Mouse (Mus musculus) liver, embryonic 14.5 days (tissue): ENCODE measurements around the gene Rasl11a.

Source experiments
- CTCF ChIP-seq: IDR thresholded peaks from 2 replicates; pipeline ENCODE4 v1.5.1; 2016; ENCODE audit warnings: antibody characterized with exemption, low read depth, control low read depth
- EP300 ChIP-seq: IDR thresholded peaks from 2 replicates; pipeline ENCODE4 v1.6.1; 2016; ENCODE audit warnings: antibody characterized with exemption, low read depth

- TF ChIP-seq CTCF = 0 out of 2 replicates have a peak, but pooled peaks have one; percentile 32
- TF ChIP-seq EP300 = no peak
Measured at GRCm38 (mm10) chr5:146844945-146845365, at the start of gene Rasl11a.
